Mouse (Mus musculus) intestine, embryonic 14.5 days (tissue): ENCODE measurements around the gene Dchs1. TPM values are rescaled to one million over a fixed set of nuclear protein-coding genes. Genes with fewer than 3 reads are reported as not detected.

Experiments used
- ATAC-seq: fragments of 200-750 bp; cut with Nextera tagmentation; replicated peaks from 2 replicates; pipeline ENCODE4 v1.8.0; 2017; ENCODE audit warnings: low read depth, moderate number of reproducible peaks, moderate TSS enrichment, moderate library complexity; ENCODE audit not compliant: low FRiP score, low TSS enrichment
- DNase-seq: peaks from one replicate; pipeline ENCODE4 v3.0.0-alpha.2; 2018; ENCODE audit warnings: low spot score
- H3K27ac ChIP-seq: fragments of 300-500 bp; sonication (generic); 2 replicates; pipeline ENCODE4 v1.5.1; 2014; ENCODE audit warnings: low read depth, mild to moderate bottlenecking, control low read depth
- H3K27me3 ChIP-seq: fragments of 300-500 bp; sonication (generic); replicated peaks from 2 replicates; pipeline ENCODE4 v1.6.1; 2014; ENCODE audit warnings: low read length, control low read depth; ENCODE audit not compliant: control insufficient read depth, insufficient read depth
- H3K36me3 ChIP-seq: fragments of 300-500 bp; sonication (generic); 2 replicates; pipeline ENCODE4 v1.6.1; 2014; ENCODE audit warnings: low read length, control low read depth; ENCODE audit not compliant: control insufficient read depth, insufficient read depth
- H3K4me1 ChIP-seq: fragments of 300-500 bp; sonication (generic); replicated peaks from 2 replicates; pipeline ENCODE4 v1.6.1; 2014; ENCODE audit warnings: low read length, control low read depth, mixed read lengths; ENCODE audit not compliant: control insufficient read depth, insufficient read depth
- H3K4me2 ChIP-seq: fragments of 300-500 bp; sonication (generic); 2 replicates; pipeline ENCODE4 v1.6.1; 2014; ENCODE audit warnings: low read length
- H3K4me3 ChIP-seq: fragments of 300-500 bp; sonication (generic); 2 replicates; pipeline ENCODE4 v1.5.1; 2014; ENCODE audit warnings: low read depth, low read length, control low read depth, mixed read lengths
- H3K9ac ChIP-seq: fragments of 300-500 bp; sonication (generic); 2 replicates; pipeline ENCODE4 v1.6.1; 2014; ENCODE audit warnings: mild to moderate bottlenecking, low read length
- H3K9me3 ChIP-seq: fragments of 300-500 bp; sonication (generic); 2 replicates; pipeline ENCODE4 v1.6.1; 2016; ENCODE audit warnings: low read length, control low read depth; ENCODE audit not compliant: control insufficient read depth
- WGBS: fragments of 180-500 bp; shearing (Covaris S2); extraction: QIAGEN DNeasy Blood & Tissue Kit; methylation state at CpG from one replicate; pipeline ENCODE4 v1.1.7; 2014; 5-methylcytosine and 5-hydroxymethylcytosine counted together
- polyA plus RNA-seq: library from polyadenylated mRNA; unstranded; fragments of >200 nt; fragmentation: Nextera tagmentation; extraction: Ambion mirVana; gene quantifications from 2 replicates; pipeline ENCODE4 v1.2.1, GENCODE M21; 2014

Gene Dchs1
- polyA plus RNA-seq, 1 experiment from 2014 or later = 17.5 TPM

DNA sequence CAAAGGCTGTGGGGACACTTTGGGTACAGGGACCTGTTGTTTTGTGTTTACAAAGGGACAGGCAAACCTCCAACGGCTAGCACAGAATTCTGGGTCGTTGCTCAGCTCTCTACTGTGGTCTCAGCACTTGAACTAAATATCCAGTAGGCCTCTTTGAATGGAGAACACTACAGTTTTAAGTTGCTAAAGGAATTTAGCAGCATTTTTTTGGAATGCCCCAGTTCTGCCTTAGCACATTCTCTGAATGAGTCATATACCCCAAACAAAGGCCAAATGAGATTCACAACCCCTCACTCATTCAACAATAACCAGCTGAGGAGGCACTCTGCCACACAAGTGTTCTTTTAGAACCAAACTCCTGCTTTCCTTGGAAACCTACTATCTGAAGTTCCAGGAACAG is 65.5 kb downstream of the Dchs1 start:
- no peak overlapping the region for H3K27ac ChIP-seq
- H3K9ac ChIP-seq = no peak overlapping the region
- H3K27me3 ChIP-seq = no peaks in the 10 kb centered on the region
- no peaks in the 10 kb centered on the region for H3K36me3 ChIP-seq
- no peaks in the 10 kb centered on the region for H3K9me3 ChIP-seq
- no peak for ATAC-seq
- 81% methylated on average over 2 of the region's 2 CpGs for WGBS
- no peak for DNase-seq
- no peaks in the 10 kb centered on the region for H3K4me1 ChIP-seq
- H3K4me3 ChIP-seq = no peak overlapping the region
- no peak overlapping the region for H3K4me2 ChIP-seq

DNA sequence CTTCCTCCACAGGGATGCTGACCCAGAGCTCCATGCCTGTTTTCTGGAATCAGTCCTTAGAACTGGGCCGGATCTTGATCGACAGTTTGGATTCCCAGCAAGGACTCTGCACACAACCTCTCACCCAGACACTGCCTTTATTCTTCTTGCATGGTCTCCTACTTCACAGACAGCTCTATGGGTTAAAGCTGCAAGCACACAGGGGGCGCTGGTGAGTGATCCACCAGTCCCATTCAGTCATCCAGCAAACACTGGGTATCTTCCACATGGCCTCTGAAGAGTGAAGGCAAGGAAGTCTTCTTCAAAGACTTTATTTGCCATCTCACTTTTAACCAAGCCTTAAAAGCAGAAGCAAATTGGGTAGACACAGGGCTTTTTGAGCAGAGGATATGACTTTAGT is 72.1 kb downstream of the Dchs1 start:
- 61% methylated on average over 3 of the region's 3 CpGs for WGBS
- H3K4me1 ChIP-seq = no peaks in the 10 kb centered on the region
- H3K27me3 ChIP-seq = no peaks in the 10 kb centered on the region
- no peak overlapping the region for H3K4me2 ChIP-seq
- no peak overlapping the region for H3K9ac ChIP-seq
- no peaks in the 10 kb centered on the region for H3K36me3 ChIP-seq
- no peak overlapping the region for H3K4me3 ChIP-seq
- ATAC-seq (no peak), DNase-seq (no peak)
- no peak overlapping the region for H3K27ac ChIP-seq
- H3K9me3 ChIP-seq = no peaks in the 10 kb centered on the region

DNA sequence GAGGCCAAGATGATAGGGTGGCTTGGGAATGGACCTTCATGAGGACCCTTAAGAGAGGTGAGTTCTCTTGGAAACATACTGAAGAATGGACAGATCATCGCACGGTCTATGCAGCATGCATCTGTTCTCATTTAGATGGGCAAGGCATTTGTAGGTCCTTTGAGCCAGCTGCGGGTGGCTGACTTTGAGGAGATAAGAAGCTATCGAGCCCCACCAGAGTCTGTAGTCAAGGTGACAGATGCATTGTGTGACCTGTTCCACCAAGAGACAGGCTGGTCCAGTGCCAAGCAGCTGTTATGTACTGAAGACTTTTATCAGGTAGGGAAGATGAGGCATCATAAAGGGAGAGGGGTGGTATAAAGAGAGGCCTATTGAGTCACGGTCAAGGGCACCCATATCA is 78.7 kb downstream of the Dchs1 start:
- no peaks in the 10 kb centered on the region for H3K27me3 ChIP-seq
- no peaks in the 10 kb centered on the region for H3K36me3 ChIP-seq

DNA sequence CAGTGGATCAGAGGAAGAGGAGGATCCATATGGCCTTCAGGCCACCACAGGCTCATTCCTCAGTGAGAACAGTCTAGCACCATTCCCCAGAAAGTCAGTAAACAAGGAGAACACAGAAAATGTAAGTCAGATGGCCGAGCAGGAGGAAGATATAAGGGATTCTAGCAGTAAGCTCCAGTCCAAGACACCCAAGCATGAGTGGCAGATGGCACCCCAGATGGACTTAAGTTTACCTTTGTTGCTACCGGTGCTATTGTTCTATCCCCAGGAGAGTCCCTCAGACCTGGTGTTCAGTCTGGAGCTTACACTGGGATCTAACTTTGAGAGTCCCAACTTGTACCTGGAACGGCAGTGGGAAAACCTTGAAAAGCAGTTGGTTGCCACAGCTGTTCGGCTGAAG is 83.6 kb downstream of the Dchs1 start:
- Histone ChIP-seq H3K9ac (no peak overlapping the region), H3K4me1 (no peaks in the 10 kb centered on the region), H3K27ac (no peak overlapping the region), H3K36me3 (no peaks in the 10 kb centered on the region), H3K4me3 (no peak overlapping the region), H3K4me2 (no peak overlapping the region), H3K27me3 (no peaks in the 10 kb centered on the region), H3K9me3 (no peaks in the 10 kb centered on the region)
- WGBS = 86% methylated on average over 4 of the region's 4 CpGs
- DNase-seq (no peak), ATAC-seq (no peak)

More for the DNA sequence above, 78.7 kb downstream of the Dchs1 start:
- Histone ChIP-seq H3K9ac (no peak overlapping the region), H3K4me2 (no peak overlapping the region), H3K9me3 (no peaks in the 10 kb centered on the region), H3K4me1 (no peaks in the 10 kb centered on the region), H3K4me3 (no peak overlapping the region), H3K27ac (no peak overlapping the region)
- DNase-seq = no peak
- 92% methylated on average over 5 of the region's 5 CpGs for WGBS
- no peak for ATAC-seq

DNA sequence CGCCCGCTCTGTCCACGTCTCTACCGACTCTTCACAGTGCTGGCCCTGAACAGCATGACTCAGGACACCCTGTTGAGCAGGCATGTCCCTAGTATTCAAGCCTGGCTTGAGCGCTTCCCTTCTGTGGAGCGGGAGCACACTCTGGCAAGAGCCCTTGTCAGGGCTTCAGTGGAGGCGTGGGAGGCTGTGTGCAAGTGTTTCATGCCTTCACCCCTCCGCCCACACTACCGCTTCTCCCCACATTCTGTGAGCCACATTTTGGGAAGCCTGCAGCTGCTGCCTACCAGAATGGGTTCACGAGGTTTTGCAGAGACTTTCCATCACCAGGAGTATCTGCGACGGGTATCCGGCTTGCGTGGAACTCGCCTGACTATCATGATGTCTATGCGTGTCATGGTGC is 84.3 kb downstream of the Dchs1 start:
- no peak for ATAC-seq
- Histone ChIP-seq H3K36me3 (no peaks in the 10 kb centered on the region), H3K27me3 (no peaks in the 10 kb centered on the region), H3K4me3 (no peak overlapping the region), H3K4me1 (no peaks in the 10 kb centered on the region), H3K27ac (no peak overlapping the region), H3K4me2 (no peak overlapping the region), H3K9me3 (no peaks in the 10 kb centered on the region), H3K9ac (no peak overlapping the region)
- DNase-seq = no peak
- 86% methylated on average over 16 of the region's 16 CpGs for WGBS

Other genes with a start within 250 kb of the Dchs1 start
- 36.1 and 37.5 TPM in 2 replicates for gene Smpd1, start 233.3 kb downstream of the Dchs1 start, polyA plus RNA-seq
- 45.1 and 46.3 TPM in 2 replicates for gene Apbb1, start 206.0 kb downstream of the Dchs1 start, polyA plus RNA-seq
- gene Hpx, start 187.5 kb downstream of the Dchs1 start, polyA plus RNA-seq = 0.46 and 0.65 TPM in 2 replicates
- 25.0 and 27.2 TPM in 2 replicates for gene Trim3, start 154.1 kb downstream of the Dchs1 start, polyA plus RNA-seq
- 213 and 215 TPM in 2 replicates for gene Timm10b, start 147.6 kb downstream of the Dchs1 start, polyA plus RNA-seq
- 88.4 and 89.7 TPM in 2 replicates for gene Arfip2, start 147.2 kb downstream of the Dchs1 start, polyA plus RNA-seq
- gene Gm45799, start 147.1 kb downstream of the Dchs1 start, polyA plus RNA-seq = 35.5 and 48.9 TPM in 2 replicates
- 1.8 and 2.0 TPM in 2 replicates for gene Dnhd1, start 136.8 kb downstream of the Dchs1 start, polyA plus RNA-seq
- gene Ilk, start 51.1 kb downstream of the Dchs1 start, polyA plus RNA-seq = 353 and 396 TPM in 2 replicates
- 36.7 and 41.8 TPM in 2 replicates for gene Rrp8, start 50.3 kb downstream of the Dchs1 start, polyA plus RNA-seq
- gene Taf10, start 43.3 kb downstream of the Dchs1 start, polyA plus RNA-seq = 163 and 185 TPM in 2 replicates
- gene Tpp1, start 35.4 kb downstream of the Dchs1 start, polyA plus RNA-seq = 74.1 and 85.8 TPM in 2 replicates
- gene Mrpl17, start 23.4 kb upstream of the Dchs1 start, polyA plus RNA-seq = 379 and 393 TPM in 2 replicates
- gene Gm4070, start 166.3 kb upstream of the Dchs1 start, polyA plus RNA-seq = 0.73 and 0.96 TPM in 2 replicates